Mouse (Mus musculus) hindbrain, embryonic 12.5 days (tissue): ENCODE measurements at regions not wholly inside any gene's neighbourhood (a gene's known extent, or its start where the extent isn't known, plus 50 kb on each side); places are given as distances from the start of the nearest gene placed in this dataset.

Source experiments
- ATAC-seq: fragments of 200-750 bp; cut with Nextera tagmentation; 2 replicates; pipeline ENCODE4 v1.8.0; 2017; ENCODE audit warnings: moderate TSS enrichment; ENCODE audit not compliant: low FRiP score
- H3K27ac ChIP-seq: fragments of 300-500 bp; sonication (generic); 2 replicates; pipeline ENCODE4 v1.5.1; 2016; ENCODE audit warnings: mild to moderate bottlenecking
- H3K27me3 ChIP-seq: fragments of 300-500 bp; sonication (generic); 2 replicates; pipeline ENCODE4 v1.6.1; 2016; ENCODE audit warnings: mild to moderate bottlenecking
- H3K36me3 ChIP-seq: fragments of 300-500 bp; sonication (generic); 2 replicates; pipeline ENCODE4 v1.6.1; 2016; ENCODE audit warnings: mild to moderate bottlenecking
- H3K4me1 ChIP-seq: fragments of 300-500 bp; sonication (generic); 2 replicates; pipeline ENCODE4 v1.6.1; 2016
- H3K4me2 ChIP-seq: fragments of 300-500 bp; sonication (generic); replicated peaks from 2 replicates; pipeline ENCODE4 v1.6.1; 2016; ENCODE audit warnings: mild to moderate bottlenecking
- H3K4me3 ChIP-seq: fragments of 300-500 bp; sonication (generic); 2 replicates; pipeline ENCODE4 v1.5.1; 2016; ENCODE audit warnings: mild to moderate bottlenecking
- H3K9ac ChIP-seq: fragments of 300-500 bp; sonication (generic); 2 replicates; pipeline ENCODE4 v1.6.1; 2016; ENCODE audit warnings: mild to moderate bottlenecking, moderate library complexity
- H3K9me3 ChIP-seq: fragments of 300-500 bp; sonication (generic); replicated peaks from 2 replicates; pipeline ENCODE4 v1.6.1; 2016; ENCODE audit warnings: mild to moderate bottlenecking
- WGBS: fragments of 180-500 bp; shearing (Covaris S2); methylation state at CpG from one replicate; pipeline ENCODE4 v1.1.7; 2016; 5-methylcytosine and 5-hydroxymethylcytosine counted together

- H3K4me3 ChIP-seq, result no peak overlapping the region
- no peak overlapping the region for H3K27ac ChIP-seq
- H3K4me2 ChIP-seq, result no peak overlapping the region
- no peaks in the 10 kb centered on the region for H3K36me3 ChIP-seq
- no peak overlapping the region for H3K9ac ChIP-seq
- H3K4me1 ChIP-seq, result no peaks in the 10 kb centered on the region
- H3K9me3 ChIP-seq, result no peaks in the 10 kb centered on the region
- 0 out of 2 replicates have a peak, but pooled peaks have one; percentile 32 for ATAC-seq
- no peaks in the 10 kb centered on the region for H3K27me3 ChIP-seq
Measured at GRCm38 (mm10) chr2:101220759-101221158, 403.8 kb upstream of the Rag2 start.

GRCm38 (mm10) chr2:101242983-101243382 lies 381.5 kb upstream of the Rag2 start:
- Histone ChIP-seq H3K27ac (no peak overlapping the region), H3K9me3 (no peaks in the 10 kb centered on the region), H3K4me2 (no peak overlapping the region), H3K27me3 (no peaks in the 10 kb centered on the region), H3K4me3 (no peak overlapping the region), H3K4me1 (no peaks in the 10 kb centered on the region), H3K9ac (no peak overlapping the region), H3K36me3 (no peaks in the 10 kb centered on the region)
- whole genome bisulfite sequencing, result 78% methylated on average over 3 of the region's 3 CpGs
- ATAC-seq, result no peak

- no peak overlapping the region for H3K4me2 ChIP-seq
- no peaks in the 10 kb centered on the region for H3K36me3 ChIP-seq
- no peak overlapping the region for H3K4me3 ChIP-seq
- no peaks in the 10 kb centered on the region for H3K9me3 ChIP-seq
- no peaks in the 10 kb centered on the region for H3K4me1 ChIP-seq
- no peak for ATAC-seq
- H3K9ac ChIP-seq, result no peak overlapping the region
- no peaks in the 10 kb centered on the region for H3K27me3 ChIP-seq
- no peak overlapping the region for H3K27ac ChIP-seq
- 57% methylated on average over 2 of the region's 2 CpGs for WGBS
Measured at GRCm38 (mm10) chr2:101247133-101247532, 377.4 kb upstream of the Rag2 start.

GRCm38 (mm10) chr2:101252228-101252627 lies 372.3 kb upstream of the Rag2 start:
- Histone ChIP-seq H3K4me2 (no peak overlapping the region), H3K36me3 (no peaks in the 10 kb centered on the region), H3K9me3 (no peaks in the 10 kb centered on the region), H3K4me3 (no peak overlapping the region), H3K27ac (no peak overlapping the region), H3K4me1 (no peaks in the 10 kb centered on the region), H3K9ac (no peak overlapping the region), H3K27me3 (no peaks in the 10 kb centered on the region)
- 72% methylated on average over 3 of the region's 3 CpGs for WGBS
- ATAC-seq, result no peak

GRCm38 (mm10) chr2:101256464-101256863 lies 368.1 kb upstream of the Rag2 start:
- Histone ChIP-seq H3K27me3 (no peaks in the 10 kb centered on the region), H3K9ac (no peak overlapping the region), H3K4me1 (no peaks in the 10 kb centered on the region), H3K4me3 (no peak overlapping the region), H3K27ac (no peak overlapping the region), H3K9me3 (no peaks in the 10 kb centered on the region), H3K36me3 (no peaks in the 10 kb centered on the region), H3K4me2 (no peak overlapping the region)
- no peak for ATAC-seq
- 77% methylated on average over 3 of the region's 3 CpGs for WGBS

GRCm38 (mm10) chr2:101263934-101264333 lies 360.6 kb upstream of the Rag2 start:
- H3K27ac ChIP-seq, result no peak overlapping the region
- 84% methylated on average over 4 of the region's 4 CpGs for WGBS
- no peaks in the 10 kb centered on the region for H3K4me1 ChIP-seq
- ATAC-seq, result no peak
- H3K4me2 ChIP-seq, result no peak overlapping the region
- H3K27me3 ChIP-seq, result no peaks in the 10 kb centered on the region
- H3K36me3 ChIP-seq, result no peaks in the 10 kb centered on the region
- no peak overlapping the region for H3K4me3 ChIP-seq
- H3K9me3 ChIP-seq, result no peaks in the 10 kb centered on the region
- no peak overlapping the region for H3K9ac ChIP-seq

- H3K9ac ChIP-seq, result no peak overlapping the region
- ATAC-seq, result no peak
- no peak overlapping the region for H3K27ac ChIP-seq
- H3K27me3 ChIP-seq, result no peaks in the 10 kb centered on the region
- no peaks in the 10 kb centered on the region for H3K36me3 ChIP-seq
- WGBS, result 84% methylated on average over 2 of the region's 2 CpGs
- H3K4me1 ChIP-seq, result no peaks in the 10 kb centered on the region
- no peaks in the 10 kb centered on the region for H3K9me3 ChIP-seq
- no peak overlapping the region for H3K4me3 ChIP-seq
- no peak overlapping the region for H3K4me2 ChIP-seq
Measured at GRCm38 (mm10) chr2:101266685-101267374, 357.7 kb upstream of the Rag2 start.

- Histone ChIP-seq H3K4me3 (no peak overlapping the region), H3K4me1 (no peaks in the 10 kb centered on the region), H3K36me3 (no peaks in the 10 kb centered on the region), H3K4me2 (no peak overlapping the region), H3K27me3 (no peaks in the 10 kb centered on the region), H3K9ac (no peak overlapping the region), H3K9me3 (no peaks in the 10 kb centered on the region), H3K27ac (no peak overlapping the region)
- no peak for ATAC-seq
- WGBS, result 88% methylated on average over 3 of the region's 3 CpGs
Measured at GRCm38 (mm10) chr2:101274045-101274664, 350.4 kb upstream of the Rag2 start.

GRCm38 (mm10) chr2:101284886-101285285 lies 339.6 kb upstream of the Rag2 start:
- no peak overlapping the region for H3K27ac ChIP-seq
- H3K4me1 ChIP-seq, result no peaks in the 10 kb centered on the region
- H3K27me3 ChIP-seq, result no peaks in the 10 kb centered on the region
- no peaks in the 10 kb centered on the region for H3K36me3 ChIP-seq
- H3K9me3 ChIP-seq, result no peaks in the 10 kb centered on the region
- no peak overlapping the region for H3K4me2 ChIP-seq
- no peak for ATAC-seq
- H3K9ac ChIP-seq, result no peak overlapping the region
- no peak overlapping the region for H3K4me3 ChIP-seq

- Histone ChIP-seq H3K9ac (no peak overlapping the region), H3K4me3 (no peak overlapping the region), H3K4me1 (no peaks in the 10 kb centered on the region), H3K27ac (no peak overlapping the region), H3K9me3 (no peaks in the 10 kb centered on the region), H3K27me3 (no peaks in the 10 kb centered on the region), H3K4me2 (no peak overlapping the region), H3K36me3 (no peaks in the 10 kb centered on the region)
- ATAC-seq, result no peak
- WGBS, result 92% methylated on average over 1 of the region's 1 CpGs
Measured at GRCm38 (mm10) chr2:101288119-101288518, 336.4 kb upstream of the Rag2 start.

GRCm38 (mm10) chr2:101289168-101289567 lies 335.4 kb upstream of the Rag2 start:
- ATAC-seq, result no peak
- WGBS, result 29% methylated on average over 2 of the region's 2 CpGs

GRCm38 (mm10) chr2:101290738-101291137 lies 333.8 kb upstream of the Rag2 start:
- Histone ChIP-seq H3K27ac (no peak overlapping the region), H3K9me3 (no peaks in the 10 kb centered on the region), H3K4me2 (no peak overlapping the region), H3K27me3 (no peaks in the 10 kb centered on the region), H3K4me1 (no peaks in the 10 kb centered on the region), H3K36me3 (no peaks in the 10 kb centered on the region), H3K4me3 (no peak overlapping the region), H3K9ac (no peak overlapping the region)
- 87% methylated on average over 4 of the region's 4 CpGs for WGBS
- ATAC-seq, result no peak

More at GRCm38 (mm10) chr2:101289168-101289567, 335.4 kb upstream of the Rag2 start:
- H3K27ac ChIP-seq, result no peak overlapping the region
- H3K4me3 ChIP-seq, result no peak overlapping the region
- H3K9me3 ChIP-seq, result no peaks in the 10 kb centered on the region
- no peaks in the 10 kb centered on the region for H3K27me3 ChIP-seq
- H3K4me2 ChIP-seq, result no peak overlapping the region
- H3K9ac ChIP-seq, result no peak overlapping the region
- H3K4me1 ChIP-seq, result no peaks in the 10 kb centered on the region
- H3K36me3 ChIP-seq, result no peaks in the 10 kb centered on the region
